In the genomic region with DNA sequence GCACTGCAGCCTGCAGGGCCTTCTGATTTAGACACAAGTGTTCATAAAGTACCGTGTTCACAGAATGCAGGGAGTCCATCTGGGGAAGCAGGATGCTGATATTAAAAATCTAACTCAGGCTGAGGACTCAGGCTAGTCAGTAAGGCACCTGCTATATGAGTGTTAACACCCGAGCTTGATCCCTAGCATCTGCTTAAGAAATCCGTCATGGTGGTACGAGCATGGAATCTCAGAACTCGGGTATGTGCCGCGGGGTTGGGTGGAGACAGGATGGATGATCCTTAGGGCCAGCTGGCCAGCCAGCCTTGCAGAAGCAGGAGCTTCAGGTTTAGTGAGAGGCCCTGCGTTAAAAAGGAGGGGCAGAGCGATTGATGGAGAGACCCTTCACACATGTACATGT, we compare ENCODE assay signal across 10 mouse cellular contexts.
"Had no signal": no experiment of that assay in that cellular context is flagged by ENCODE, and none has a peak within 500 bp of the region (broad histone marks: within the 10 kb centered on the region; RNA-seq: fewer than 3 reads in every experiment).

No protein-coding gene starts in this region.

- H3K27me3 ChIP-seq: kidney, embryonic 15.5 days; neural tube, embryonic 12.5 days had no signal

- H3K27ac ChIP-seq: kidney, embryonic 15.5 days; left cerebral cortex, adult 2 months; liver, embryonic 14.5 days; midbrain, embryonic 13.5 days; neural tube, embryonic 12.5 days had no signal

- ATAC-seq: intestine, postnatal 0 days; midbrain, embryonic 13.5 days had no signal

- H3K4me3 ChIP-seq: kidney, embryonic 15.5 days; left cerebral cortex, adult 2 months; midbrain, embryonic 13.5 days; neural tube, embryonic 12.5 days had no signal

- H3K9me3 ChIP-seq: kidney, embryonic 15.5 days; midbrain, embryonic 13.5 days; neural tube, embryonic 12.5 days had no signal

- H3K36me3 ChIP-seq: kidney, embryonic 15.5 days; midbrain, embryonic 13.5 days; neural tube, embryonic 12.5 days had no signal

- H3K9ac ChIP-seq: kidney, embryonic 15.5 days; liver, embryonic 14.5 days; midbrain, embryonic 13.5 days; neural tube, embryonic 12.5 days had no signal

- DNase-seq: kidney, postnatal 36 days; lung, adult 18-20 months; thymus, adult 18-20 months; thymus, postnatal 14 days had no signal
